Mouse (Mus musculus) kidney, adult 2 months (tissue): Measurements from ENCODE around the gene Tmem159. TPM values are rescaled to one million over a fixed set of nuclear protein-coding genes. Genes with fewer than 3 reads are reported as not detected.

ENCODE experiments used
- DNase-seq: peaks from one replicate; pipeline ENCODE4 v3.0.0; 2021
- H3K27ac ChIP-seq: fragments of 200-500 bp; 2 replicates; pipeline ENCODE4 v1.5.1; 2012; ENCODE audit warnings: low read depth, low read length, control low read depth, inconsistent platforms; ENCODE audit not compliant: insufficient read depth
- H3K27me3 ChIP-seq: fragments of 200-500 bp; replicated peaks from 2 replicates; pipeline ENCODE4 v1.6.1; 2012; ENCODE audit warnings: mild to moderate bottlenecking, moderate library complexity, low read length, inconsistent platforms; ENCODE audit not compliant: control insufficient read depth, insufficient read depth
- H3K36me3 ChIP-seq: fragments of 200-500 bp; 2 replicates; pipeline ENCODE4 v1.6.1; 2012; ENCODE audit warnings: mild to moderate bottlenecking, moderate library complexity, low read length, inconsistent platforms; ENCODE audit not compliant: control insufficient read depth, insufficient read depth
- H3K4me1 ChIP-seq: fragments of 200-500 bp; 2 replicates; pipeline ENCODE4 v1.6.1; 2011; ENCODE audit warnings: low read length; ENCODE audit not compliant: control insufficient read depth, insufficient read depth
- H3K4me3 ChIP-seq: fragments of 200-500 bp; 2 replicates; pipeline ENCODE4 v1.5.1; 2011; ENCODE audit warnings: mild to moderate bottlenecking, low read depth, low read length, control low read depth; ENCODE audit not compliant: insufficient read depth
- CTCF ChIP-seq: fragments of 200-500 bp; conservative IDR thresholded peaks from 2 replicates; pipeline ENCODE4 v1.5.1; 2011; ENCODE audit warnings: low read depth, mild to moderate bottlenecking, control low read depth, low read length, moderate library complexity, mixed read lengths; ENCODE audit not compliant: insufficient read depth, insufficient read length
- POLR2A ChIP-seq: fragments of 200-500 bp; IDR thresholded peaks from one replicate; pipeline ENCODE4 v1.6.1; 2011; ENCODE audit warnings: low read depth, low read length, control low read depth
- WGBS: fragments of 180-500 bp; shearing (Covaris S2); methylation state at CpG from one replicate; pipeline ENCODE4 v1.1.7; 2018; 5-methylcytosine and 5-hydroxymethylcytosine counted together
- polyA plus RNA-seq: library from polyadenylated mRNA; depleted of rRNA; stranded (reverse); fragments of >200 nt; gene quantifications from 2 replicates; pipeline ENCODE4 v1.2.3, GENCODE M21; 2012

The Tmem159 gene
- polyA plus RNA-seq, 1 experiment: 27.8 TPM

GRCm38 (mm10) chr7:120106356-120106755, 4.2 kb downstream of the Tmem159 start:
- DNase-seq: peak; percentile 44
- 15% methylated on average over 2 of the region's 2 CpGs for WGBS

GRCm38 (mm10) chr7:120109676-120110075, 7.5 kb downstream of the Tmem159 start:
- DNase-seq: no peak
- no peak for TF ChIP-seq CTCF
- TF ChIP-seq POLR2A: no peak

More at GRCm38 (mm10) chr7:120106356-120106755, 4.2 kb downstream of the Tmem159 start:
- no peak overlapping the region for H3K27ac ChIP-seq
- H3K36me3 ChIP-seq: no peaks in the 10 kb centered on the region
- no peaks in the 10 kb centered on the region; the same call in 1 of the 2 replicates for H3K4me1 ChIP-seq
- H3K4me3 ChIP-seq: no peak overlapping the region
- TF ChIP-seq CTCF (no peak), POLR2A (no peak)
- H3K27me3 ChIP-seq: no peaks in the 10 kb centered on the region

DNA sequence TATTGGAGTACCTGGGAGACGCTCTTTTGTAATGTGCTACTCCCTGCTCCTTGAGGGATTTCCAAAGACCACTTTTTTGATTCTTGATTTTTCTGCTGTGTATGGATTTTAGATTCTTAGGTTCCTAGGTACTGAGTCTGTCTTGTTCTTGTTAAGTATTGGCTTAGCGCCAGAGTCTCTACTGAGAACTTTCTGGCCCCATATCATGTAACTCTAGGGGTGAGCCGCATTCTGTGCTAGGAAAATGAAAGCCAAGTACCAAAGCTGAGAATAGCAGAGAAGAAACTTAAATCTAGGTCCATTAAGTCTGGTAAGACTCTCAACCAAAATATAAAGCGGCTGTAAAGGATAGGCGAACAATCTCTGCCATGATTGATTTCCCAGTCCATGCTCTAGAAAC, 14.8 kb downstream of the Tmem159 start:
- no peak for DNase-seq
- 92% methylated on average over 5 of the region's 5 CpGs for WGBS
- H3K27ac ChIP-seq: no peak overlapping the region
- no peak overlapping the region for H3K4me3 ChIP-seq
- H3K27me3 ChIP-seq: no peaks in the 10 kb centered on the region
- H3K36me3 ChIP-seq: no peaks in the 10 kb centered on the region; the same call in 1 of the 2 replicates
- H3K4me1 ChIP-seq: no peaks in the 10 kb centered on the region
- no peak for TF ChIP-seq POLR2A
- no peak for TF ChIP-seq CTCF

More at GRCm38 (mm10) chr7:120109676-120110075, 7.5 kb downstream of the Tmem159 start:
- 89% methylated on average over 5 of the region's 5 CpGs for WGBS
- Histone ChIP-seq H3K4me1 (no peaks in the 10 kb centered on the region; the same call in 1 of the 2 replicates), H3K36me3 (no peaks in the 10 kb centered on the region), H3K4me3 (no peak overlapping the region), H3K27ac (no peak overlapping the region), H3K27me3 (no peaks in the 10 kb centered on the region)

- Histone ChIP-seq H3K36me3 (no peaks in the 10 kb centered on the region; the same call in 1 of the 2 replicates), H3K27ac (no peak overlapping the region), H3K4me3 (no peak overlapping the region), H3K27me3 (no peaks in the 10 kb centered on the region), H3K4me1 (no peaks in the 10 kb centered on the region)
- no peak for DNase-seq
- TF ChIP-seq POLR2A (no peak), CTCF (no peak)
- WGBS: 42% methylated on average over 6 of the region's 6 CpGs
Measured at GRCm38 (mm10) chr7:120117529-120117928, 15.4 kb downstream of the Tmem159 start.

- Histone ChIP-seq H3K27ac (no peak overlapping the region), H3K27me3 (no peaks in the 10 kb centered on the region), H3K36me3 (no peaks in the 10 kb centered on the region; the same call in 1 of the 2 replicates), H3K4me1 (no peaks in the 10 kb centered on the region), H3K4me3 (no peak overlapping the region)
- peak; percentile 17 for DNase-seq
- no peak for TF ChIP-seq POLR2A
- TF ChIP-seq CTCF: no peak
- 75% methylated on average over 4 of the region's 4 CpGs for WGBS
Measured at GRCm38 (mm10) chr7:120123776-120124175, 21.6 kb downstream of the Tmem159 start.

- peak; percentile 84 for DNase-seq
- Histone ChIP-seq H3K36me3 (no peaks in the 10 kb centered on the region; the same call in 1 of the 2 replicates), H3K4me3 (no peak overlapping the region), H3K27ac (no peak overlapping the region), H3K27me3 (no peaks in the 10 kb centered on the region), H3K4me1 (no peaks in the 10 kb centered on the region)
- WGBS: 1% methylated on average over 3 of the region's 3 CpGs
- TF ChIP-seq POLR2A (no peak), CTCF (peak; percentile 89)
Measured at GRCm38 (mm10) chr7:120124844-120125243, 22.7 kb downstream of the Tmem159 start.

GRCm38 (mm10) chr7:120126976-120127685, 25.0 kb downstream of the Tmem159 start:
- no peak for TF ChIP-seq CTCF
- no peak for TF ChIP-seq POLR2A
- no peak for DNase-seq
- Histone ChIP-seq H3K36me3 (no peaks in the 10 kb centered on the region), H3K27ac (no peak overlapping the region), H3K4me1 (no peaks in the 10 kb centered on the region), H3K4me3 (no peak overlapping the region), H3K27me3 (no peaks in the 10 kb centered on the region)
- 46% methylated on average over 5 of the region's 5 CpGs for WGBS
